Mouse (Mus musculus) hindbrain, embryonic 11.5 days (tissue): Measurements from ENCODE around the gene Canx. TPM values are rescaled to one million over a fixed set of nuclear protein-coding genes. Genes with fewer than 3 reads are reported as not detected.

Experiments used
- ATAC-seq: fragments of 200-750 bp; cut with Nextera tagmentation; 2 replicates; pipeline ENCODE4 v1.8.0; 2017; ENCODE audit warnings: mild to moderate bottlenecking, moderate TSS enrichment, moderate library complexity; ENCODE audit not compliant: low FRiP score
- DNase-seq: peaks from one replicate; pipeline ENCODE4 v3.0.0-alpha.2; 2015; ENCODE audit warnings: low spot score
- H3K27ac ChIP-seq: fragments of 300-500 bp; sonication (generic); 2 replicates; pipeline ENCODE4 v1.5.1; 2014; ENCODE audit warnings: mild to moderate bottlenecking, low read depth, low read length
- H3K27me3 ChIP-seq: fragments of 300-500 bp; sonication (generic); 2 replicates; pipeline ENCODE4 v1.6.1; 2014; ENCODE audit warnings: mild to moderate bottlenecking, low read length, moderate library complexity, mixed read lengths; ENCODE audit not compliant: control insufficient read depth, insufficient read depth
- H3K36me3 ChIP-seq: fragments of 300-500 bp; sonication (generic); 2 replicates; pipeline ENCODE4 v1.6.1; 2014; ENCODE audit warnings: mild to moderate bottlenecking, low read length, moderate library complexity, mixed read lengths; ENCODE audit not compliant: control insufficient read depth, insufficient read depth
- H3K4me1 ChIP-seq: fragments of 300-500 bp; sonication (generic); replicated peaks from 2 replicates; pipeline ENCODE4 v1.6.1; 2014; ENCODE audit warnings: low read length, mixed read lengths; ENCODE audit not compliant: control insufficient read depth, insufficient read depth
- H3K4me2 ChIP-seq: fragments of 300-500 bp; sonication (generic); replicated peaks from 2 replicates; pipeline ENCODE4 v1.6.1; 2014; ENCODE audit warnings: mild to moderate bottlenecking, low read depth, low read length
- H3K4me3 ChIP-seq: fragments of 300-500 bp; sonication (generic); 2 replicates; pipeline ENCODE4 v1.5.1; 2014; ENCODE audit warnings: low read depth, low read length
- H3K9ac ChIP-seq: fragments of 300-500 bp; sonication (generic); 2 replicates; pipeline ENCODE4 v1.6.1; 2014; ENCODE audit warnings: low read depth, low read length
- H3K9me3 ChIP-seq: fragments of 300-500 bp; sonication (generic); 2 replicates; pipeline ENCODE4 v1.6.1; 2016; ENCODE audit warnings: low read length; ENCODE audit not compliant: control insufficient read depth
- WGBS: fragments of 180-500 bp; shearing (Covaris S2); extraction: QIAGEN DNeasy Blood & Tissue Kit; methylation state at CpG from one replicate; pipeline ENCODE4 v1.1.7; 2014; 5-methylcytosine and 5-hydroxymethylcytosine counted together
- polyA plus RNA-seq: library from polyadenylated mRNA; unstranded; fragments of >200 nt; fragmentation: Nextera tagmentation; extraction: Ambion mirVana; gene quantifications from 2 replicates; pipeline ENCODE4 v1.2.1, GENCODE M21; 2014

Gene Canx
- polyA plus RNA-seq, 1 experiment from 2014 or later = 267 TPM

- under 1% methylated on average over 76 of the region's 85 CpGs for WGBS
- peak; percentile 85 for ATAC-seq
- Histone ChIP-seq H3K9ac (peak overlapping the region; percentile 99), H3K27me3 (no peaks in the 10 kb centered on the region), H3K4me1 (peaks cover 5% of the 10 kb centered on the region), H3K27ac (peak overlapping the region; percentile 98), H3K4me2 (peak overlapping the region; percentile 66), H3K9me3 (no peaks in the 10 kb centered on the region), H3K36me3 (no peaks in the 10 kb centered on the region; the same call in 1 of the 2 replicates), H3K4me3 (peak overlapping the region; percentile 97)
- peak; percentile 72 for DNase-seq
Measured at GRCm38 (mm10) chr11:50291321-50292165, 33.9 kb downstream of the Canx start.

GRCm38 (mm10) chr11:50290486-50291225 is 34.8 kb downstream of the Canx start:
- peaks cover 5% of the 10 kb centered on the region for H3K4me1 ChIP-seq
- peak overlapping the region; percentile 99 for H3K9ac ChIP-seq
- WGBS = 23% methylated on average over 20 of the region's 20 CpGs
- no peaks in the 10 kb centered on the region for H3K9me3 ChIP-seq
- ATAC-seq = no peak
- H3K4me2 ChIP-seq = peak overlapping the region; percentile 66
- H3K27ac ChIP-seq = peak overlapping the region; percentile 98; the same call in 1 of the 2 replicates
- H3K4me3 ChIP-seq = peak overlapping the region; percentile 97
- no peaks in the 10 kb centered on the region; the same call in 1 of the 2 replicates for H3K36me3 ChIP-seq
- no peaks in the 10 kb centered on the region for H3K27me3 ChIP-seq
- DNase-seq = peak; percentile 19

- H3K27ac ChIP-seq = no peak overlapping the region
- H3K9ac ChIP-seq = no peak overlapping the region
- no peaks in the 10 kb centered on the region for H3K9me3 ChIP-seq
- no peak for ATAC-seq
- peaks cover 5% of the 10 kb centered on the region for H3K4me1 ChIP-seq
- no peak for DNase-seq
- no peak overlapping the region for H3K4me2 ChIP-seq
- H3K4me3 ChIP-seq = no peak overlapping the region
- 86% methylated on average over 1 of the region's 1 CpGs for WGBS
- H3K27me3 ChIP-seq = no peaks in the 10 kb centered on the region
- no peaks in the 10 kb centered on the region; the same call in 1 of the 2 replicates for H3K36me3 ChIP-seq
Measured at GRCm38 (mm10) chr11:50286428-50286827, 39.0 kb downstream of the Canx start.

GRCm38 (mm10) chr11:50285696-50286095 is 39.8 kb downstream of the Canx start:
- no peak overlapping the region for H3K4me3 ChIP-seq
- no peak for ATAC-seq

GRCm38 (mm10) chr11:50285263-50285662 is 40.2 kb downstream of the Canx start:
- WGBS = 94% methylated on average over 5 of the region's 5 CpGs
- no peaks in the 10 kb centered on the region for H3K27me3 ChIP-seq
- H3K4me2 ChIP-seq = no peak overlapping the region
- H3K36me3 ChIP-seq = no peaks in the 10 kb centered on the region; the same call in 1 of the 2 replicates
- no peak for DNase-seq
- peaks cover 2% of the 10 kb centered on the region for H3K4me1 ChIP-seq
- no peak overlapping the region for H3K9ac ChIP-seq
- no peak overlapping the region for H3K4me3 ChIP-seq
- H3K27ac ChIP-seq = no peak overlapping the region
- no peaks in the 10 kb centered on the region for H3K9me3 ChIP-seq
- no peak for ATAC-seq

More at GRCm38 (mm10) chr11:50285696-50286095, 39.8 kb downstream of the Canx start:
- 97% methylated on average over 7 of the region's 7 CpGs for WGBS
- Histone ChIP-seq H3K9me3 (no peaks in the 10 kb centered on the region), H3K4me1 (peaks cover 5% of the 10 kb centered on the region), H3K36me3 (no peaks in the 10 kb centered on the region; the same call in 1 of the 2 replicates), H3K27me3 (no peaks in the 10 kb centered on the region), H3K9ac (no peak overlapping the region), H3K27ac (no peak overlapping the region), H3K4me2 (no peak overlapping the region)
- DNase-seq = no peak

- ATAC-seq = no peak
- Histone ChIP-seq H3K27ac (no peak overlapping the region), H3K4me3 (no peak overlapping the region), H3K4me1 (no peaks in the 10 kb centered on the region), H3K36me3 (no peaks in the 10 kb centered on the region), H3K4me2 (no peak overlapping the region), H3K9ac (no peak overlapping the region), H3K27me3 (no peaks in the 10 kb centered on the region), H3K9me3 (no peaks in the 10 kb centered on the region)
- WGBS = 73% methylated on average over 1 of the region's 1 CpGs
- no peak for DNase-seq
Measured at GRCm38 (mm10) chr11:50280053-50280452, 45.4 kb downstream of the Canx start.

GRCm38 (mm10) chr11:50279005-50279404 is 46.5 kb downstream of the Canx start:
- Histone ChIP-seq H3K36me3 (no peaks in the 10 kb centered on the region), H3K9ac (no peak overlapping the region), H3K9me3 (no peaks in the 10 kb centered on the region), H3K4me2 (no peak overlapping the region), H3K4me1 (no peaks in the 10 kb centered on the region), H3K4me3 (no peak overlapping the region), H3K27ac (no peak overlapping the region), H3K27me3 (no peaks in the 10 kb centered on the region)
- DNase-seq (no peak), ATAC-seq (no peak)
- WGBS = 95% methylated on average over 4 of the region's 4 CpGs

GRCm38 (mm10) chr11:50277706-50278105 is 47.8 kb downstream of the Canx start:
- WGBS = 90% methylated on average over 6 of the region's 6 CpGs
- DNase-seq = no peak
- Histone ChIP-seq H3K27ac (no peak overlapping the region), H3K4me2 (no peak overlapping the region), H3K9ac (no peak overlapping the region), H3K4me1 (no peaks in the 10 kb centered on the region), H3K9me3 (no peaks in the 10 kb centered on the region), H3K27me3 (no peaks in the 10 kb centered on the region), H3K4me3 (no peak overlapping the region), H3K36me3 (no peaks in the 10 kb centered on the region)
- ATAC-seq = no peak
